Mouse (Mus musculus) neural tube, embryonic 10.5 days (tissue): ENCODE measurements at regions not wholly inside any gene's neighbourhood (a gene's known extent, or its start where the extent isn't known, plus 50 kb on each side); places are given as distances from the start of the nearest gene placed in this dataset.

Experiments
- DNase-seq: peaks from one replicate; pipeline ENCODE4 v3.0.0-alpha.2; 2017; ENCODE audit warnings: low spot score; ENCODE audit errors: extremely low spot score

- DNase-seq = no peak
Observed at GRCm38 (mm10) chr4:27845521-27845920, 967.4 kb upstream of the Epha7 start.

GRCm38 (mm10) chr4:27846106-27846622, 966.8 kb upstream of the Epha7 start:
- DNase-seq = no peak

GRCm38 (mm10) chr4:27856086-27856485, 956.8 kb upstream of the Epha7 start:
- DNase-seq = no peak

GRCm38 (mm10) chr4:27887262-27887954, 925.5 kb upstream of the Epha7 start:
- peak; percentile 17 for DNase-seq

- no peak for DNase-seq
Observed at GRCm38 (mm10) chr4:27896396-27896795, 916.5 kb upstream of the Epha7 start.

GRCm38 (mm10) chr4:27945351-27945750, 867.6 kb upstream of the Epha7 start:
- DNase-seq = no peak

- DNase-seq = no peak
Observed at GRCm38 (mm10) chr4:27945768-27946167, 867.2 kb upstream of the Epha7 start.

- DNase-seq = no peak
Observed at GRCm38 (mm10) chr4:27949970-27950717, 862.8 kb upstream of the Epha7 start.

- DNase-seq = no peak
Observed at GRCm38 (mm10) chr4:27965046-27965681, 847.8 kb upstream of the Epha7 start.

GRCm38 (mm10) chr4:27970569-27970968, 842.4 kb upstream of the Epha7 start:
- DNase-seq = no peak

- no peak for DNase-seq
Observed at GRCm38 (mm10) chr4:27979210-27979771, 833.6 kb upstream of the Epha7 start.

GRCm38 (mm10) chr4:27979781-27980180, 833.1 kb upstream of the Epha7 start:
- no peak for DNase-seq

GRCm38 (mm10) chr4:27981309-27981708, 831.6 kb upstream of the Epha7 start:
- DNase-seq = no peak

- DNase-seq = peak; percentile 23
Observed at GRCm38 (mm10) chr4:27987986-27988423, 824.9 kb upstream of the Epha7 start.

- no peak for DNase-seq
Observed at GRCm38 (mm10) chr4:27994411-27994810, 818.5 kb upstream of the Epha7 start.

GRCm38 (mm10) chr4:28001818-28002476, 811.0 kb upstream of the Epha7 start:
- no peak for DNase-seq
